Mouse (Mus musculus): ENCODE measurements around the gene Nf1. TPM values are rescaled to one million over a fixed set of nuclear protein-coding genes. Genes with fewer than 3 reads are reported as not detected.
A peak's percentile ranks its signal among the peaks of the same experiment; 100 is the strongest.
"Not testable (repeated sequence)": the region's sequence is repeated elsewhere in the genome, so short reads cannot be mapped to it uniquely, and the experiment has no call there.

Nf1 gene
- polyA plus RNA-seq (2015; fragmentation: Nextera tagmentation; extraction: Ambion mirVana), result 4.5 and 5.0 TPM in 2 replicates

- under 1% methylated on average over 46 of the region's 49 CpGs for WGBS
- Histone ChIP-seq H3K9ac (peak within 1 kb of the TSS; percentile 87), H3K27me3 (replicated peaks) (no peaks in the 10 kb centered on the region), H3K4me3 (replicated peaks) (peak within 1 kb of the TSS; percentile 91), H3K9me3 (no peaks in the 10 kb centered on the region), H3K36me3 (no peaks in the 10 kb centered on the region), H3K4me2 (peak within 1 kb of the TSS; percentile 76), H3K4me1 (peaks cover 13% of the 10 kb centered on the region), H3K27ac (peak within 1 kb of the TSS; percentile 89)
- peak; percentile 91 for ATAC-seq (ENCODE audit: insufficient read depth, low FRiP score, low read depth)
Observed at GRCm38 (mm10) chr11:79339234-79339807, at the start of gene Nf1. Gene Nf1, plus strand, starts transcription at chr11:79339693.

DNA sequence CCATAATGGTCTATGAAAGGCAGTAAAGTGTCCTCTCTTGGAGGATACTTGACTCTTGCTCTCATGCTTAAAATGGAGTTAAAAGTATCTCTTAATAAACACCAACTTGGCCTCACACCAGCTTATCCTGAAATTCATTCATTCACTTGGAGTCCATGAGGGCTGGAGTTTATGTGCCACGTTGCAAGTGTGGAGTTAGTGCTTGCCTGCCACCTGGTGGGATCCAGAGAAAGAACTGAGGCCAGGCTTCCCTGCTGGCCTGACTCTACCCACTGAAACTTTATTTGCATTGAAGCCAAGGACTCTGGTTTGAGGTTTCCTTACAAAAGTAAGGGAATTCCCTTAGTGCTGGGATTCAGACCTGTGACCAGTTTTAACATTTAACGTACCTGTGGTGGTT is 49.0 kb upstream of the Nf1 start:
- no peak for ATAC-seq (ENCODE audit: insufficient read depth, low FRiP score, low read depth)
- Histone ChIP-seq H3K4me3 (replicated peaks) (no peak overlapping the region), H3K36me3 (no peaks in the 10 kb centered on the region), H3K9ac (no peak overlapping the region), H3K4me1 (peaks cover 3% of the 10 kb centered on the region; the same call in 1 of the 2 replicates), H3K27ac (no peak overlapping the region), H3K27me3 (replicated peaks) (no peaks in the 10 kb centered on the region), H3K4me2 (no peak overlapping the region), H3K9me3 (no peaks in the 10 kb centered on the region)
- WGBS, result 47% methylated on average over 2 of the region's 2 CpGs

GRCm38 (mm10) chr11:79291651-79292050 is 47.8 kb upstream of the Nf1 start:
- Histone ChIP-seq H3K4me1 (no peaks in the 10 kb centered on the region), H3K36me3 (no peaks in the 10 kb centered on the region), H3K4me3 (replicated peaks) (no peak overlapping the region), H3K9ac (no peak overlapping the region), H3K27me3 (replicated peaks) (no peaks in the 10 kb centered on the region), H3K9me3 (no peaks in the 10 kb centered on the region), H3K27ac (no peak overlapping the region), H3K4me2 (no peak overlapping the region)
- no peak for ATAC-seq (ENCODE audit: insufficient read depth, low FRiP score, low read depth)
- WGBS, result 57% methylated on average over 5 of the region's 5 CpGs

GRCm38 (mm10) chr11:79292130-79292529 is 47.4 kb upstream of the Nf1 start:
- no peaks in the 10 kb centered on the region for H3K4me1 ChIP-seq
- no peak overlapping the region for H3K4me2 ChIP-seq
- H3K36me3 ChIP-seq, result no peaks in the 10 kb centered on the region
- no peak overlapping the region for H3K27ac ChIP-seq
- no peaks in the 10 kb centered on the region for H3K27me3 ChIP-seq (replicated peaks)
- 76% methylated on average over 3 of the region's 3 CpGs for WGBS
- ATAC-seq (ENCODE audit: insufficient read depth, low FRiP score, low read depth), result no peak
- no peak overlapping the region for H3K4me3 ChIP-seq (replicated peaks)
- no peak overlapping the region for H3K9ac ChIP-seq
- no peaks in the 10 kb centered on the region for H3K9me3 ChIP-seq

DNA sequence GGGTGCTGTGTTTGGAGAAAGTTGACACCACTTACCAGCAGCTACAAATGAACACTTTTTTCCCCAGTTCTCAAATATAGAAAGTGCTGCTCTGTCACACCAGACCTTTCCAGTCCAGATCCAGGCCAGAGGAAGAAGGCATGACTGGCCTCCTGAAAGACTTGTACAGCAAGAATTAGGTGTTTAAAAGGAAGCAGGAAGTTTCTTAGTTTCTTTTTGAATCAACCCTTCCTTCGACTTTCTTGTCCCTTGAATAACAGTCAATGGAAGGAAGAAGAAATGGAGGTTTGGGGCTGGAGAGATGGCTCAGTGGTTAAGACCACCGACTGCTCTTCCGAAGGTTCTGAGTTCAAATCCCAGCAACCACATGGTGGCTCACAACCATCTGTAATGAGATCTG is 46.5 kb upstream of the Nf1 start:
- Histone ChIP-seq H3K9ac (no peak overlapping the region), H3K4me3 (replicated peaks) (no peak overlapping the region), H3K36me3 (no peaks in the 10 kb centered on the region), H3K9me3 (no peaks in the 10 kb centered on the region), H3K4me1 (no peaks in the 10 kb centered on the region), H3K27ac (no peak overlapping the region), H3K27me3 (replicated peaks) (no peaks in the 10 kb centered on the region), H3K4me2 (no peak overlapping the region)
- no peak for ATAC-seq (ENCODE audit: insufficient read depth, low FRiP score, low read depth)
- WGBS, result 91% methylated on average over 3 of the region's 3 CpGs

- 42% methylated on average over 1 of the region's 1 CpGs for whole genome bisulfite sequencing
- Histone ChIP-seq H3K27me3 (replicated peaks) (no peaks in the 10 kb centered on the region), H3K4me3 (replicated peaks) (no peak overlapping the region), H3K27ac (no peak overlapping the region), H3K4me2 (no peak overlapping the region), H3K36me3 (no peaks in the 10 kb centered on the region), H3K4me1 (no peaks in the 10 kb centered on the region), H3K9me3 (no peaks in the 10 kb centered on the region), H3K9ac (no peak overlapping the region)
- ATAC-seq (ENCODE audit: insufficient read depth, low FRiP score, low read depth), result no peak
Observed at GRCm38 (mm10) chr11:79293971-79294370, 45.5 kb upstream of the Nf1 start.

DNA sequence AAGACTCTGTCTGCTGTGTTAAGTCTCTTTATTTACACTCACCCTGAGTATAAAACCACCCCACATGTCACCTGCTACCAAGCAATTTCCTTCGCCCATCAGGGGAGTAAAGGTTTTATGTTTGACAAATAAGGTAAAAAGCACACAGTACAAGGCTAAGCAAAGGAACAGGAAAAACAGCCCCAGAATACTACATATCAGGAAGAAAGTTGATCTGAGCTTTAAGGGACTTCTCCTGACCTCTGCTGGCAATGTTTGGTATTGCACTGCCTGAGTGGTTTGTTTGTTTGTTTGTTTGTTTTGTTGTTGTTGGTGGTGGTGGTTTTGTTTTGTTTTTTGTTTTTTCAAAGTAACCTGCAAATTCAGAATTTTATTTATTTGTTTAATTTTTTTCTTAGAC is 43.3 kb upstream of the Nf1 start:
- no peak overlapping the region for H3K4me3 ChIP-seq (replicated peaks)
- no peak overlapping the region for H3K27ac ChIP-seq
- no peak overlapping the region for H3K4me2 ChIP-seq
- no peaks in the 10 kb centered on the region for H3K36me3 ChIP-seq
- no peaks in the 10 kb centered on the region for H3K27me3 ChIP-seq (replicated peaks)
- H3K9me3 ChIP-seq, result no peaks in the 10 kb centered on the region
- WGBS, result 30% methylated on average over 1 of the region's 1 CpGs
- H3K9ac ChIP-seq, result no peak overlapping the region
- no peak for ATAC-seq (ENCODE audit: insufficient read depth, low FRiP score, low read depth)
- no peaks in the 10 kb centered on the region for H3K4me1 ChIP-seq

DNA sequence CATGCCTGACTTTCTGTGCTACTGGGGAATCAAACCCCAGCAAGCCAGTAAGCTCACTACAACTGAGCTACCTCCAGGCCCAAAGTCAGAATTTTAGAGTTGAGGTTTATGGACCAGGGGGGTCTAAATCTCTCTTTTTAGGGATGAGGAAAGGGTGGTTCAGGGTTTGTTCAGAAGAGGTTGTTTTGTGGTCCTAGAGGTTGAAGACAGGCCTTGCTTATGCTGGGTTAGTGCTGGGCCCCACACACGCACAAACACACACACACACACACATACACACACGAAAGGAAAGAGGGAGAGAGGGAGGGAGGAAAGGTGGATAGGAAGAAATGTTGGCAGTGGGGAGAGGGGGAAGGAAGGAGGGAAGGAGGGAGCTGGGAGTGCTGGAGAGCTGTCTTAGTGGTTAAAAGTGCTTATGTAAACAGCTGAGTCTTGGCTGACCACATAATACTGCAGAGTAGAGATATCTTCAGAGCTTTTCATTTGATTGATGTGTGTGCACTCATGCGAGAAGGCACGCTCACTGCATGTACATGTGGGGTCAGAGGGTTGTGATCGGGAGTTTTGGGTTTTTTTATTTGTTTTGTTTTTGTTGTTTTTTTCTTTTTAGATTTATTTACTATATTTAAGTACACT is 42.5 kb upstream of the Nf1 start, which contains the start of gene Gm9964:
Gene Gm9964 (minus strand): TSS at position 51 of the 636 bp plus-strand sequence.
- Histone ChIP-seq H3K9ac (no peak within 1 kb of the TSS), H3K4me2 (no peak within 1 kb of the TSS), H3K9me3 (no peaks in the 10 kb centered on the region), H3K36me3 (no peaks in the 10 kb centered on the region), H3K27ac (no peak within 1 kb of the TSS), H3K4me3 (replicated peaks) (no peak within 1 kb of the TSS), H3K4me1 (no peaks in the 10 kb centered on the region), H3K27me3 (replicated peaks) (no peaks in the 10 kb centered on the region)
- 0 out of 2 replicates have a peak, but pooled peaks have one; percentile 31 for ATAC-seq (ENCODE audit: insufficient read depth, low FRiP score, low read depth)
- 51% methylated on average over 5 of the region's 5 CpGs for WGBS

DNA sequence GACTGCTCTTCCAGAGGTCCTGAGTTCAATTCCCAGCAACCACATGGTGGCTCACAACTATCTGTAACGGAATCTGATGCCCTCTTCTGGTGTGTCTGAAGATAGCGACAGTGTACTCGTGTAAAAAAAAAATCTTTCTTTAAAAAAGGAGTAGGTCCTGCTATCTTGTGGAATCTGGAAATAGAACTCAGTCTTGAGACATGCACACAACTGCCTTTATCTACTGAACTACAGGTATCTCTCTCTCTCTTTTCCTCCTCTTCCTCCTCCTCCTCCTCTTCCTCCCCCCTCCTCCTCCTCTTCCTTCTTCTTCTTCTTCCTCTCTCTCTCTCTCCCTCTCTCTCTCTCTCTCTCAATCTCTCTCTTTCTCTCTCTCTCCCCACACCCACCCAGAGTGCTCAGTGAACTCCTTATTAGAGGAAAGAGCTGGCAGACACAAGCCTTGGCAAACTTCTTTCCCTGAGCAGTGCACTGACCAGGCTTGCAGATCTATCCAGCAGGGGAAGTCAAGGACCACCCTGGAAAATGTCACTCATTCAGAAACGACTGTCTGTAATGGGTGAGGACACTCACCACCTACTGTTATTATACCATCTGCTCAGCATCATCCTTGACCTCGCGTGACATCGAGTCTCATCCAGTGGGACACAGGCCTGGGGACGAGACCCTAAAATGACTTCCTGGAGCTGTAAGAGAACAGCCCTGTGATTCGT is 39.6 kb upstream of the Nf1 start:
- ATAC-seq (ENCODE audit: insufficient read depth, low FRiP score, low read depth), result no peak
- Histone ChIP-seq H3K9me3 (no peaks in the 10 kb centered on the region), H3K27ac (no peak overlapping the region), H3K4me2 (no peak overlapping the region), H3K4me1 (no peaks in the 10 kb centered on the region), H3K36me3 (no peaks in the 10 kb centered on the region), H3K4me3 (replicated peaks) (no peak overlapping the region), H3K9ac (no peak overlapping the region), H3K27me3 (replicated peaks) (no peaks in the 10 kb centered on the region)
- WGBS, result 70% methylated on average over 9 of the region's 9 CpGs

GRCm38 (mm10) chr11:79303109-79303508 is 36.4 kb upstream of the Nf1 start:
- Histone ChIP-seq H3K9ac (no peak overlapping the region), H3K4me2 (no peak overlapping the region), H3K27ac (no peak overlapping the region), H3K4me3 (replicated peaks) (no peak overlapping the region), H3K36me3 (no peaks in the 10 kb centered on the region), H3K9me3 (no peaks in the 10 kb centered on the region), H3K27me3 (replicated peaks) (no peaks in the 10 kb centered on the region), H3K4me1 (peaks cover 17% of the 10 kb centered on the region)
- ATAC-seq (ENCODE audit: insufficient read depth, low FRiP score, low read depth), result no peak
- WGBS, result 77% methylated on average over 6 of the region's 6 CpGs

DNA sequence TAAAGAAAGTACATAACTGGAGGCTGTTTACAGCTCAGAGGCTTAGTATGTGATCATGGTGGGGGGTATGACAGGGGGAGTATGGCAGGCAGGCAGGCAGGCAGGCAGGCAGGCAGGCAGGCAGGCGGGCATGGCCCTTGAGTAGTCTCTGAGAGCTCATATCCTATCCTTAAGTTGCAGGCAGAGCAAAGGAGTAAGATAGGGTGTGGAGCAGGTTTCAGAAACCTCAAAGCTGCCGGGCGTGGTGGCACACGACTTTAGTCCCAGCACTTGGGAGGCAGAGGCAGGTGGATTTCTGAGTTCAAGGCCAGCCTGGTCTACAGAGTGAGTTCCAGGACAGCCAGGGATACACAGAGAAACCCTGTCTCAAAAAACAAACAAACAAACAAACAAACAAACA is 35.2 kb upstream of the Nf1 start:
- H3K27ac ChIP-seq; H3K4me3 ChIP-seq (replicated peaks); H3K9me3 ChIP-seq; H3K4me2 ChIP-seq; H3K27me3 ChIP-seq (replicated peaks); ATAC-seq (ENCODE audit: insufficient read depth, low FRiP score, low read depth); H3K36me3 ChIP-seq; H3K9ac ChIP-seq: not testable (repeated sequence)
- H3K4me1 ChIP-seq, result peaks cover 17% of the 10 kb centered on the region
- WGBS, result 77% methylated on average over 4 of the region's 4 CpGs

GRCm38 (mm10) chr11:79305697-79306340 is 33.7 kb upstream of the Nf1 start:
- H3K9me3 ChIP-seq, result no peaks in the 10 kb centered on the region
- H3K9ac ChIP-seq, result no peak overlapping the region
- H3K36me3 ChIP-seq, result no peaks in the 10 kb centered on the region
- no peak for ATAC-seq (ENCODE audit: insufficient read depth, low FRiP score, low read depth)
- peaks cover 17% of the 10 kb centered on the region for H3K4me1 ChIP-seq
- WGBS, result 60% methylated on average over 9 of the region's 9 CpGs
- H3K4me2 ChIP-seq, result no peak overlapping the region
- H3K4me3 ChIP-seq (replicated peaks), result no peak overlapping the region
- peak overlapping the region; percentile 77 for H3K27ac ChIP-seq
- H3K27me3 ChIP-seq (replicated peaks), result no peaks in the 10 kb centered on the region

Measured in stomach, embryonic 15.5 days (tissue).